Mouse (Mus musculus) thymus, adult 2 months (tissue): Measurements from ENCODE around the gene Mpig6b.

Experiments
- CTCF ChIP-seq: fragments of 200-500 bp; IDR thresholded peaks from 2 replicates; pipeline ENCODE4 v1.5.1; 2012; ENCODE audit warnings: mild to moderate bottlenecking, control low read depth, low read length, moderate library complexity, borderline replicate concordance; ENCODE audit not compliant: control insufficient read depth, poor library complexity, insufficient read depth; ENCODE audit errors: extremely low read depth
- POLR2A ChIP-seq: fragments of 200-500 bp; IDR thresholded peaks from 2 replicates; pipeline ENCODE4 v1.6.1; 2012; ENCODE audit warnings: mild to moderate bottlenecking, low read length, control low read depth, moderate library complexity; ENCODE audit not compliant: control insufficient read depth, poor library complexity, insufficient read depth; ENCODE audit errors: extremely low read depth

GRCm38 (mm10) chr17:35104754-35105153 lies 38.8 kb upstream of the Mpig6b start:
- no peak for TF ChIP-seq POLR2A
- TF ChIP-seq CTCF: no peak
